Mouse (Mus musculus): Measurements from ENCODE around the gene Stom.

DNA sequence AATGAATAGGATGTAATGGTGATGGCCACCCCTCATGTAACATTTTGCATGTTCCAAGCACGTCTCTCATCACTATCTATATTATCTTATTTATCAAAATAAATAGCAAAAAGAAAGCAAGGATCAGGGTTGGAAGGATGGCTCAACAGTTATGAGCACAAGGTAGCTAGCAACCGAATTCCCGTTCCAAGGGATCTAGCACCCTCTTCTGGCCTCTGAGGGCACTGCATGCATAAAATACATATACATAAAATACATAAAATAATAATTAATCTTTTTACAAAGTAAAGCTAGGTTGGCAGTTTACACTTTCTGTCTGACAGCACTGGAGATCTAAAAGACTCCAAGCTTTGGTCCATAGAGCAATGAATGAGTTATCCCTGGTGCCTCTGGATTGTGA, 36.2 kb upstream of the Stom start:
- TF ChIP-seq CTCF (IDR thresholded peaks at IDR 0.05; ENCODE audit: low read depth, low read length) (peak; percentile 56), POLR2A (IDR thresholded peaks at IDR 0.05; ENCODE audit: borderline replicate concordance, low read depth, low read length) (no peak)

All from bone marrow macrophage, adult 2 months (primary cell).